ENCODE assay signal across 11 mouse cellular contexts in the genomic region with DNA sequence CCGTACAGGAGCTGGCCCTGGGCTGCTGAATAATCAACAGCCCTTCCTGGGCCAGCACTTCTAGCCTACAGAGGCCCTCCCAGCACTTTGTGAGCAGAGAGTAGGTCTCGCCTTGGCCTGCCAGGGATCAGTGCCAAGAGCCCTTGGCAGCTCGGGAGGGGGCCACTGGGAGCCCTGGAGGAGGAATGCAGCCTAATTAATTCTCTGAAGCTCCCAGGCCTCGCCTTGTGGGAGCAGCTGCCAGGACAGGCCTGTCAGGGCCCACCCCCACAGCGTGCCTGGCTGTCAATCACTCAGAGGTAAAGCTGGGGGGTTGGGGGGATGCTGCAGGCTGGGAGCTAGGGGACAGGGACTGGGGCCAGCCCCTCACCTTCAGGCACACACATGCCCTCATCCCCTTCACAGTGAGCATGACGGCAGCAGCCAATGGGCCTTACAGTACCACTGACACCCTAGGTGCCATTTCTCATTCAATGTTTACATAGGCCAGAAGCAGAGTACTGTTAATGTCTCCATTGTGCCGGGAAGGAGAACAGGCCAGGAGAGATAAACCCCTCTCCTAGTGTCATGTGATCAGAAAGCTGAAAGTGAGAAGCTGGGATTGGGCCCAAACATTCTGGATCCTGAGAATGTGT. TPM values are rescaled to one million over a fixed set of nuclear protein-coding genes. Genes with fewer than 3 reads are reported as not detected.
DNase-seq lines count a peak whose midpoint lies in the region; ATAC-seq and TF ChIP-seq lines count a peak whose summit lies in the region.
"Had no signal": no experiment of that assay in that cellular context is flagged by ENCODE, and none has a peak within 500 bp of the region (broad histone marks: within the 10 kb centered on the region; RNA-seq: fewer than 3 reads in every experiment).

No protein-coding gene starts in this region.

- no peak overlapping the region for H3K4me2 ChIP-seq in midbrain, postnatal 0 days (ENCODE audit: low read depth, low read length, poor library complexity, severe bottlenecking)
- H3K4me2 ChIP-seq: limb, embryonic 12.5 days had no signal

- no peak overlapping the region for H3K4me3 ChIP-seq in midbrain, postnatal 0 days (ENCODE audit: low read depth, low read length)
- H3K4me3 ChIP-seq: limb, embryonic 12.5 days had no signal

- no peaks in the 10 kb centered on the region for H3K36me3 ChIP-seq in midbrain, postnatal 0 days (ENCODE audit: insufficient read depth, low read length)
- H3K36me3 ChIP-seq: limb, embryonic 12.5 days had no signal

- no peaks in the 10 kb centered on the region for H3K9me3 ChIP-seq in midbrain, postnatal 0 days (ENCODE audit: low read length)
- H3K9me3 ChIP-seq: limb, embryonic 12.5 days had no signal

- 22% methylated on average over 7 of the region's 7 CpGs for WGBS in midbrain, postnatal 0 days

- H3K4me1 ChIP-seq in midbrain, postnatal 0 days (ENCODE audit: insufficient read depth, low read length) = no peaks in the 10 kb centered on the region

- ATAC-seq in midbrain, postnatal 0 days (ENCODE audit: low FRiP score) = peak; percentile 63

- H3K27me3 ChIP-seq in midbrain, postnatal 0 days (ENCODE audit: insufficient read depth, low read length) = no peaks in the 10 kb centered on the region

- no peak overlapping the region for H3K27ac ChIP-seq in midbrain, postnatal 0 days (ENCODE audit: low read depth, low read length)
- H3K27ac ChIP-seq: limb, embryonic 12.5 days had no signal

- DNase-seq in cerebellum, postnatal 14 days = peak; percentile 42 to 54
- DNase-seq in cerebellum, adult 9-10 months = no peak
- peak; percentile 46 for DNase-seq in right cerebral cortex, adult 18-20 months
- no peak for DNase-seq in right cerebral cortex, postnatal 36 days (ENCODE audit: low spot score in 2 of 2)
- DNase-seq in kidney, postnatal 36 days = peak; percentile 12 to 18
- DNase-seq in midbrain, postnatal 0 days (ENCODE audit: low spot score) = peak; percentile 66
- DNase-seq in adrenal gland, adult 2 months = no peak
- DNase-seq in spleen, postnatal 4 days (ENCODE audit: low spot score in 2 of 2) = no peak

- H3K9ac ChIP-seq in midbrain, postnatal 0 days (replicated peaks; ENCODE audit: low read length, poor library complexity, severe bottlenecking) = no peak overlapping the region
- H3K9ac ChIP-seq: limb, embryonic 12.5 days had no signal

- no peak for TF ChIP-seq CTCF in midbrain, postnatal 0 days (IDR thresholded peaks at IDR 0.05)

RNA-seq across cellular contexts. Expression of gene Edn2, which starts 11.2 kb away (rescaled TPM):
- total RNA-seq in midbrain, postnatal 0 days (2014; rRNA removed) = 0.38 TPM in 1 of 2 replicates, not detected in the other
- polyA plus RNA-seq in midbrain, postnatal 0 days (2015; fragmentation: Nextera tagmentation; extraction: Ambion mirVana) = 0.10 and 0.29 TPM in 2 replicates
- total RNA-seq in adrenal gland, adult 2 months (2021) = not detected
- polyA plus RNA-seq in adrenal gland, adult 2 months (2012; rRNA removed) = not detected in 2 replicates
- total RNA-seq: common myeloid progenitor, adult 5-6 weeks had no signal
- polyA plus RNA-seq: C2C12 had no signal

Comparison
In these comparisons a context has a peak if more than half of its experiments do, and no peak if none do; other contexts are left out.
1. DNase-seq: peak in cerebellum, postnatal 14 days (2 of 2), right cerebral cortex, adult 18-20 months (single experiment), kidney, postnatal 36 days (2 of 2) and midbrain, postnatal 0 days (single experiment); none in cerebellum, adult 9-10 months (single experiment), right cerebral cortex, postnatal 36 days (0 of 2), adrenal gland, adult 2 months (single experiment) and spleen, postnatal 4 days (0 of 2).